Mouse (Mus musculus) bone marrow, adult 2 months (tissue): ENCODE data around the gene Sprn.
"Not testable (repeated sequence)": the region's sequence is repeated elsewhere in the genome, so short reads cannot be mapped to it uniquely, and the experiment has no call there.

Experiments
- CTCF ChIP-seq: fragments of 200-500 bp; IDR thresholded peaks from 2 replicates; pipeline ENCODE4 v1.5.1; 2011; ENCODE audit warnings: low read length, control low read depth; ENCODE audit not compliant: control insufficient read depth, insufficient read depth
- POLR2A ChIP-seq: fragments of 200-500 bp; IDR thresholded peaks from 2 replicates; pipeline ENCODE4 v1.6.1; 2011; ENCODE audit warnings: low read depth, mild to moderate bottlenecking, control low read depth, low read length, borderline replicate concordance; ENCODE audit not compliant: control insufficient read depth

DNA sequence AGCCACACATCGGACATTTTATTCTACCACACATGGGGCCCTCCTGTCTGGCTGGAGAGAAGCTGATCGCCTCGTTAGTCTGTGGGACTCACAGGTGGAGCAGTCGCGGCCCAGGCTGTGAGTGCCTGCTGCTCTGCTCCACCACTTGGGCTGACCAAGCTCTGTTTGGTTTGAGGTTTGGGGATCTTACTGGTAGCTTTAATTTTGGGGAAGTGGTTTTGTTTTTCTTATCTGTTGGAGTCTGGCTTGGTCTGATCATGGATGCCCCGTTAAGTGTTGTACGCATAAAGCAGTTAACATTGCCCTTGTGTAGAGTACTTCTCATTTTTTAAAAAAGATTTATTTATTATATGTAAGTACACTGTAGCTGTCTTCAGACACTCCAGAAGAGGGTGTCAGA lies 20.6 kb downstream of the Sprn start:
- not testable (repeated sequence) for TF ChIP-seq CTCF, POLR2A
